Mouse (Mus musculus) heart, postnatal 25 days (tissue): ENCODE results near the gene Cyp2a12. TPM values are rescaled to one million over a fixed set of nuclear protein-coding genes. Genes with fewer than 3 reads are reported as not detected.
"Not testable (repeated sequence)": the region's sequence is repeated elsewhere in the genome, so short reads cannot be mapped to it uniquely, and the experiment has no call there.

Source experiments
- DNase-seq: peaks from one replicate; pipeline ENCODE4 v3.0.0; 2022; ENCODE audit warnings: low spot score
- intact Hi-C: fragments of 180-260 bp; cut with DNase I; formaldehyde crosslinking; loops from one replicate; pipeline ENCODE4 v1.15.1; 2025
- total RNA-seq, 2 experiments: library from RNA; stranded (reverse); gene quantifications; 2 replicates each; pipeline ENCODE4 v1.2.3; 2021

Gene Cyp2a12
- total RNA-seq: not detected

DNA sequence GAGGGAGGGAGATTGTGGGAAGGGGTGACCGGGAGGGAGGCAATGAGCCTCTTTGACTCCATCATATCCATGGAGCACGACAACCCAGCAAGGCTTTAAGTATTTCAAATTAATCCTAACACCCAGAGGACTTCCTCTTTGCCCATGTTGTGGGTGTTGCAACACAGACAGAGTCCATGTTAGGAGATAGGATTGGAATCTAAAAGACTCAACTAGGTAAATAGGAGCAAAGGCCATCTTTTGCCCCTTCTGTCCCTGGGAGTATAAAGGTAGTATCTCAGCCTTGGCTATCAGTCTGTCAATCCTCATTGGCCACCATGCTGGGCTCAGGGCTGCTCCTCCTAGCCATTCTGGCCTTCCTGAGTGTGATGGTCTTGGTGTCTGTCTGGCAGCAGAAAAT, at the start of gene Cyp2a12:
Cyp2a12 (plus strand) TSS at position 293 of the 400 bp plus-strand sequence.
- no peak for DNase-seq
- intact Hi-C loops: no loop called here

DNA sequence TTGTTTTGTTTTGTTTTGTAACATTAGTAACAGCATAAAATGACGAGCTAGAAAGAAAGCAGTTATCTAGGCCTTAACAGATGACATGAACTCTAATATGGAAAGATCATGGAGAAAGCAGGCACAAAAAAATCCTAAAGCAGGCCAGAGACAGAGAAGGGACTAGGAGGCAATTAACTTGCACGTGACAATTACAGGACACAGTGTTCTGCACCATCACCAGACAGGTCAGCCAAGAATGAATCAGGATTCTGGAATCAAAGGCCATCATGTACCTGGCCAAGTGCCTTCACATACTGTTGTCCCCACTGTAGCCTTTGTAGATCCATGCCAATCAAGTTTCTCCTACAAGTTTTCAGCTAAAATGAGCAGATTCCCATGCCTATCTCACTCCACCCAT, 47.4 kb upstream of the Cyp2a12 start:
- intact Hi-C loops, DNase-seq: not testable (repeated sequence)

DNA sequence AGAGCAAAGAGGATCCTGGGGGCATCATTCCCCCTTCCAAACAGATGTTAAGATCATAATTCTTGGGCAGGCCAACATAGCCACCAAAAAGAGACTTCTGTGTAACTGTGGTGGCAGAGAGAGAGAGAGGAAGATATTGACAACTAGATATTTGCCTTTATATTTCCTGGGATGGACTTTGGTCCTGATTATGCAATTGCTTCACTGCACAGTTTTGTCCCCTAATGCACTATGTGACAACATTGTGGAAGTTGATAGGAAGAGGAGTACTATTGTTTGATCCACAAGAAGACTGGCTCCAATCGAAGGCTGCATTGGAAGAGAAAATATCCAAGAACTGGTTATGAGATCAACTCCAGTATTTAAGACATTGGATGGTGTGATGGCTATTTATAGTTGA, 46.9 kb upstream of the Cyp2a12 start:
- not testable (repeated sequence) for DNase-seq

DNA sequence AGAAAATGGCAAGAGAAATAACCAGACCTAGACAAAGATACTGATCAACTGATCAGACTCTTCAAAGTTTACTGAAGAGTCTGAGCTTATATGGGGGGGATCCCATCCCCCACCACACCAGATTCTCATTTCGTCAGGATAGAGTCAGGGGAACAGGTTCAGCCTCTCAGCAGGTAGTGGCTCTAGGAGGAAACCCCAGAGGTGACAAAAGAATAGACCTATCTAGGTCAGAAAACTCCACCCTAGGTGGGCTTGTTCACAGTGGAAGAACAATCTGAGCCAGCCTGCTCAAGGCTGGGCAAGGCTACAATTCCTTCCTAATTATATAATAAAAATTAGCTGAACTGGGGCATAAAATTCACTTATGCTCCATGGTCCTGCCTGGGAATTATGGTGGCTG, 46.3 kb upstream of the Cyp2a12 start:
- intact Hi-C loops: no loop called here

More for the DNA sequence above, 46.9 kb upstream of the Cyp2a12 start:
- intact Hi-C loops: not testable (repeated sequence)

DNA sequence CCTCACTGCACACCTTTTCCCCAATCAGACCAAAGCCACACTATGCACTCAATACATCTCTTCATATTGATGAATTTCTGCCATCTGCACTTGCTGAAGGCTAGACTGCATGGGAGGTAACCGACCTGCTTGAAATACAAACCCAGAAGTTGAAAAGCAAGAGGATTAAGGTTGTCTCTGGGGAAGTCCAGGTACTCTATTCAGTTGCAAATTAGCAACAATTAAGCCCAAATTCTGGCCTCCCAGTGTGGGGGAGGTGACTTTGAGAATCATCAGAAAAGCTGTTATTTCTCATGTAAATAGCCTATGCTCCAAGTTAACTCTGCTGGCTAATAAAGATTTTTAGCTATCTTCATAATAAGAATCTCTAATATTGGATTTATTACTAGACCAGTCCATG, 45.7 kb upstream of the Cyp2a12 start:
- intact Hi-C loops, DNase-seq: not testable (repeated sequence)

More for the DNA sequence above, 46.3 kb upstream of the Cyp2a12 start:
- no peak for DNase-seq

DNA sequence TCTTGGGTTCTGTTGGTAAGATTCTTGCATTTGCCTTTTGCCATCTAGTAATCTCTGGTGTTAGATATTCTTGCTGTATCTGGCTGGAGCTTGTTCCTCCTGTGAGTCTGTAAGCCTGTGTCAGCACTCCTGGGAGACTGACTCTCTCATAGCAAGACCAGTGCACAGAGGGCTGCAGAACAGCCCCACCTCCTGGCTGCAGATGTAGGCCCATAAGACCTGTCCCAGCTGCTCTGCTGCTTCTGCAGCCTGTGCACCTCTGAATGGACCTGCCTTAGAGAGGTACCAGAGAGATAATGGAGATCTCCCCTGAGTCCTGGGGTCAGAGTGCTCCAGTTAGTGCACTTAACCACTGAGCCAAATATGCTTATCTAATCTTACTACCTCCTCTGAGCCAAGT, 2.3 kb upstream of the Cyp2a12 start:
- DNase-seq, intact Hi-C loops: not testable (repeated sequence)

DNA sequence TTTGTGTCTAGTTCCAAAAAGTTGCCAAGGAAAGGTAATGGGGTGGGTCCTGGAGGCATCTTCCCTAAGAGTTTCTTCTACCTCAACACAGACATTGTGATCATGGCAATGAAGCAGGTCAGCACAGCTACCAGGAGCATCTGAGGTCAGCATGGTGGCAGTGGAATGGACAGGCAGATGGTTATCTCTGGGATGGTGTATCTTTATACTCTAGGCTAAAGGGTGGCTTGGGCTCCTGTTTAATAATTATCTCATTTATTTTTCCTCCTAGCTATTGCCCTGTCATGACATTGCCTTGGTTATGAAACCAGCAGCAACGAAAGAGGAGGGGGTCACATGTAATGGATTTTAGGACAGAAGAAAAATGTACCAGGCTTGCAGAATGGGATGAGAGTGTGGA, 20.0 kb downstream of the Cyp2a12 start:
- DNase-seq, intact Hi-C loops: not testable (repeated sequence)

DNA sequence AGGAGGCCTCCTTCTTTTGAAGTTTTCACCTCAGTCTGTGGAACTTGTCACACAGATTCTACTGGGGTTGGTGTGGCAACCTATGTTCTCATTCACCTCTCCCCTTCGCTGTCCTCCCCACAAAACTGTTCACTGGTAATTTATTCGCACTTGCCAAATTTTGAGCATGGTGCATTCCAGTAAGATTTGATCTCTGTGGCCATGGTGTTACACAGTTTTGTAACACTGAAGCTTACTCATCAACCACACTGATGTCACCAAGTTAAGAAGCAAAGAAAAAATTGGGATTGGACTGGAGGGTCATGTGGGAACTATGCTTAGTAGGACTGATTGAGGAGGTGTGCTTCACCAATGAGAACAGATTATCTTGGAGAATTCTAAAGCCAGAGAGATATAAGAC, 30.5 kb downstream of the Cyp2a12 start:
- intact Hi-C loops, DNase-seq: not testable (repeated sequence)

DNA sequence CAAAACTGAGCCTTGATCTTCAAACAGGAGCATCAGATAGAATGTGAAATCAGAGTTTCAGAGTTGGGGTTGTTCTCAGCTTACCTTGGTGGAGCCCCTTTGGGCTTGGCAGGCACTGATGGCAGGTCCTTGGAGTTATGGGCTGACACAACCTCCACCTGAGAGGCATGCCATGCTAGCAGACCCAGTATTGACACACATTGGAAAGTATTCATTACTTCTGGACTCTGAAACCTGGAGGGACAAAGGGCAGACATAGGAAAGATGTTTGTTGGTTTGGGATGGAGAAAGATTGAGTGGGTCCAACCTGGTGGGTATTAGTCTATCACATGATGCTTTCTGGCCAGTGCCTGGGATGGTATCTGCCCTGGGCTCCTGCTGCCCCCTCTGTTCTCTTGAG, 31.0 kb downstream of the Cyp2a12 start:
- intact Hi-C loops, DNase-seq: not testable (repeated sequence)

DNA sequence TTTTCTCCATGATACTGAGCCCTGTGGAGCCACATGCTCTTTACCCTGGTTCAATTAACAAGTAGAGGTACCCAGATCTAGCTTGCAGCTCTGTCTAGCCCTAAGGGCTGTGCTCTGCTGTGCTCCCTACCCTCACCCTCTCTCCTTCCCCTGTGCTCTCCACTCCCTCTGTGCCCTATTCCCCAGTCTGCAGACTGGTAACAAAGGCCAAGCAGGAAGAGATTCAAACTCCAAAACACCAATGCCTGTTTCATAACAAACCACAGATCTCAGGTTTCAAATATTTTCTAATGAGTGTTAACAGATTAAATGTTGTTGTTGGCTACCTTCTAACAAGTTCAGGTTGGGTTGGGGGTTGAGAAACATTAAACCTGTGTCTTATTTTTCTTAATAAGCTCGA, 49.8 kb downstream of the Cyp2a12 start:
- intact Hi-C loops: no loop called here
- DNase-seq: no peak

DNA sequence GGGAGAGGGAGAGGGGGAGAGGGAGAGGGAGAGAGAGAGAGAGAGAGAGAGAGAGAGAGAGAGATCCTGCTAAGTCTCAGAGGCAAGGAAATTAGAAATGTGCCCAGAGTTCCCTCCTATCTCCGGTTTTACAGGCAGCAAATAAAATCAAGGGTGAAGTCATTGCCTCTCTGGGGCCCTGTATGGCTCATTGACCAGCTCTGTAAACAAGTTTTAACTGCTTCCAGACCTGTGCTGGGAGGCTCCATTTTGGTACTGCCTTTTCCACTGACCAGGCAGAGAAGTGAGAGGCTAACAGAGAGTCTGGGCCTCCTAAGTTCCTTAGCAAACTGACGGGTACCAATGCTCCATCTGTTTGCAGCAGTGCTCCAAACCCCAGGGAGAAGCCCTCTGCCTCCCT, 52.7 kb downstream of the Cyp2a12 start:
- intact Hi-C loops: no loop called here
- DNase-seq: no peak

Other genes starting within 250 kb of the Cyp2a12 start
- gene Cyp2g1, start 220.2 kb upstream of the Cyp2a12 start, total RNA-seq: not detected
- not detected for gene Cyp2a5, start 193.8 kb upstream of the Cyp2a12 start, total RNA-seq
- gene Cyp2a22, start 89.7 kb upstream of the Cyp2a12 start, total RNA-seq: not detected
- gene Cyp2f2, start 90.8 kb downstream of the Cyp2a12 start, total RNA-seq: under 1 TPM; 0.34 to 0.45 TPM
- gene Cyp2t4, start 124.6 kb downstream of the Cyp2a12 start, total RNA-seq: not detected
- gene Egln2, start 137.7 kb downstream of the Cyp2a12 start, total RNA-seq: 10 to 100 TPM; 60.6 to 61.7 TPM
- gene Rab4b, start 149.8 kb downstream of the Cyp2a12 start, total RNA-seq: 10 to 100 TPM; 12.0 to 13.7 TPM
- gene Gm21983, start 152.0 kb downstream of the Cyp2a12 start, total RNA-seq: not detected
- not detected for gene Mia, start 152.1 kb downstream of the Cyp2a12 start, total RNA-seq
- gene BC024978, start 166.7 kb downstream of the Cyp2a12 start, total RNA-seq: 10 to 100 TPM; 13.9 to 15.8 TPM
- gene Snrpa, start 167.2 kb downstream of the Cyp2a12 start, total RNA-seq: 10 to 100 TPM; 40.0 to 42.5 TPM
- gene Itpkc, start 199.6 kb downstream of the Cyp2a12 start, total RNA-seq: 1 to 10 TPM; 4.4 to 4.7 TPM
- gene Coq8b, start 203.9 kb downstream of the Cyp2a12 start, total RNA-seq: 1 to 10 TPM; 7.3 to 8.1 TPM
- 1 to 10 TPM; 4.5 to 5.3 TPM for gene Numbl, start 229.4 kb downstream of the Cyp2a12 start, total RNA-seq